Mouse (Mus musculus): ENCODE results near the gene Tnfrsf1a. TPM values are rescaled to one million over a fixed set of nuclear protein-coding genes. Genes with fewer than 3 reads are reported as not detected.
A peak's percentile ranks its signal among the peaks of the same experiment; 100 is the strongest.

Gene Tnfrsf1a
- polyA plus RNA-seq, 1 experiment from 2014 or later: 12.8 TPM

DNA sequence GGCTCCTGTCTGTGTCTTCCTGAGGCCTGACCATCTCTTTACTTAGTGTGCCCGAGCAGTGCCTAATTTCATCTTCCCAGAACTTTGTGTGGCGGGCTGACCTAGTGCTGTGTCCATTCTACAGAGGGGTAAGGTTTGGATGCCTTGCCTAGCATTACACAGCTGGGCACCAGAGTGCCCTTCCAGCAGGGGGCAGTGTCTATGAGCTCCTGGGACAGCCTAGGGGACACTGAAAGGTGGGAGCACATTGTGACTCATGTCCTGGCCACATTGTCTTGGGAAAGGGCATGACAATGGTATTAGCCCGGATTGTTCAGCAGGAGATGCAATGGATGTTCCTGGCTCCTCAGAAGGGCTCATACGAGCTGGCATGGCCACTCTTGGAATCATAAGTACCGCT is 20.9 kb upstream of the Tnfrsf1a start:
- Histone ChIP-seq H3K27me3 (no peaks in the 10 kb centered on the region), H3K4me1 (peaks cover 5% of the 10 kb centered on the region), H3K36me3 (ENCODE audit: poor library complexity, severe bottlenecking) (no peaks in the 10 kb centered on the region), H3K4me2 (no peak overlapping the region), H3K27ac (no peak overlapping the region), H3K4me3 (no peak overlapping the region), H3K9me3 (replicated peaks) (no peaks in the 10 kb centered on the region), H3K9ac (no peak overlapping the region)
- no peak for ATAC-seq
- 81% methylated on average over 5 of the region's 5 CpGs for WGBS

DNA sequence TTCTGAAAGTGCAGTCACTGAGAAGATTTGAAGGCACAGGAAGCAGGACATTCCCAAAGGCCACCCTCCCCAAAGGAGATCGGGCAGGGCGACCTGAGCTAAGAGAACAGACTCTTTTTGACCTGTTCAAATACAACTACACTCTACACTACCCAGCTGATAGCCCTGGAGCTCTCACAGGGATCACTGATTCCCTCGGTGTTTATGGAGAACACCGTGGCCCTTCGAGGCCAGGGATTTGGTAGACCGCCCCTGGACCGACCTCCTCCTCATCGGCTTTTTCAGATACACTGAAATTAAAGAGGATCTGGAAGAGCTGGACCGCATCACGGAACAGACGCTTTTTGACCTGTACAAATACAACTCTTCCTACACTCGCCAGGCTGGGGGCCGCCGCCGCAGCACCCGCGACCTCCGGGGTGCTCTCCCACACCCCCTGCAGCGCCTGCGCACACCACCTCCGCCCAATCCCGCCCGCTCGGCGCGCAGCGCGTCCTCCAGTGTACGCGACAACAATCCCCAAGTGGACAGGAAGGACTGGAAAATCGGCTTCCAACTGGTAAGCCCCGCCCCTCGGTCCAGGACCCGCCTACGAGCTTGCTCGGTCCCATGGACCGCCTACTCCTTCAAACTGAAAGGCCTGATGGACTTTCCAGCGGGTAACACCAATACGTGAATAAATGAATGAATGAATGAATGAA is 18.4 kb upstream of the Tnfrsf1a start:
- no peaks in the 10 kb centered on the region for H3K9me3 ChIP-seq (replicated peaks)
- WGBS: under 1% methylated on average over 39 of the region's 39 CpGs
- H3K4me2 ChIP-seq: peak overlapping the region; percentile 80
- peak overlapping the region; percentile 66 for H3K9ac ChIP-seq
- peak; percentile 93 for ATAC-seq
- no peaks in the 10 kb centered on the region for H3K36me3 ChIP-seq (ENCODE audit: poor library complexity, severe bottlenecking)
- no peak overlapping the region for H3K27ac ChIP-seq
- no peaks in the 10 kb centered on the region for H3K27me3 ChIP-seq
- H3K4me1 ChIP-seq: peaks cover 5% of the 10 kb centered on the region
- H3K4me3 ChIP-seq: peak overlapping the region; percentile 52

DNA sequence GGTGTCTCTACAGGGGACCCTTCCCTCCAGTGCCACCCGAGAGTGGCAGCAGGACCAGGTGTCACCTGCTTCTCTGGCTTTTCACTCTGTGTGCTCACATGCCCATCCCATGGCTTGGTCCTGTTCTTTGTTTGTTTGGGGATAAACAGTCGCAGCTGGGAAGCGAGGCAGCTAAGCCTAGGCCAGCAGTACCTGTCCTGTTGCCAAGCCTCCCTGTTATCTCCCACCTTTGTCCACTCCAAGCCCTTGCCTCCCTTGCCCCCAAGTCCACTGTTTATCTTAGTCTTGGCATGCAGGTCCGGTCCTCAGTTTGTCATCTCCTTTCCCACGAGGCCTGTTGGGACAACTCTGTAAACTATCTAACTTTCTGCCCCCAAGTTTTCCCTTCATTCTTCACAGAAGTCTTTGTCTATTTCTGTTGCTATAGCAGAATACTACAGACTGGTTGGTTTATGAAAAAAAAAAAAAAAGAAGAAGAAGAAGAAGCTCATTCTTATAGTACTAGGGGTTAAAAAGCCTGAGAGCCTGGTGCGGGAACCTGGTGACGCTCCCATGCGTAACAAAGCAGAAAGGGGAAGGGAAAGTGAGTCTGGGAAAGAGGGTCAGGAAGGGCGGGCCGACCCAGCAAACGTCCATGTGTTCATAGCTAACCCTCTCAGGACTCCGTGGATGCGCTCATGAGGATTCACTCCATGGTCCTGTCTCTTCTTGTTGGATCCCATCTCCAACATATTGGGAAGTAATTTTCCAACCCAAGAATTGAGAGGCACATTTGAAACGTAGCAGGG is 15.9 kb upstream of the Tnfrsf1a start:
- H3K4me3 ChIP-seq: no peak overlapping the region
- no peak overlapping the region for H3K9ac ChIP-seq
- WGBS: 77% methylated on average over 14 of the region's 14 CpGs
- H3K27me3 ChIP-seq: no peaks in the 10 kb centered on the region
- no peak overlapping the region for H3K27ac ChIP-seq
- no peak for ATAC-seq
- peaks cover 5% of the 10 kb centered on the region for H3K4me1 ChIP-seq
- H3K9me3 ChIP-seq (replicated peaks): no peaks in the 10 kb centered on the region
- H3K4me2 ChIP-seq: no peak overlapping the region
- H3K36me3 ChIP-seq (ENCODE audit: poor library complexity, severe bottlenecking): no peaks in the 10 kb centered on the region

DNA sequence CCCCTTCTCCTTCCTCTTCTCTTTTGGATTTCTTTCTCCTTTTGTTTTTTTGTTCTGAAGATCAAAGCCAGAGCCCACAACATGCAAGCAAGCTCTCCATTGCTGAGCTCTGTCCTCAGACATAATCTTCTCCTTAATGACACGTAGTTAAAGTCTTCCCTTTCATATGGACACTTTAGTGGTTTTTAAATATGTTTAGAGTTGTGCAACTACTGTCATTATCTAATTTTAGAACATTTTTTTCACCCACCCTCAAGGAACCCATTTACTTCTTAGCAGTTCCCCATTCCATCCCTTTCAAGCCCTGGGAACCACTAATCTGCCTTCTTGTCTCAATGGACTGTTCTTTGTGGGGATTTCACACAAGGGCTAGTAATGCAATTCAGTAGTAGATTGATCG is 14.8 kb upstream of the Tnfrsf1a start:
- H3K4me2 ChIP-seq: no peak overlapping the region
- no peak overlapping the region for H3K4me3 ChIP-seq
- WGBS: 37% methylated on average over 2 of the region's 2 CpGs
- no peak overlapping the region for H3K9ac ChIP-seq
- H3K36me3 ChIP-seq (ENCODE audit: poor library complexity, severe bottlenecking): no peaks in the 10 kb centered on the region
- peaks cover 5% of the 10 kb centered on the region for H3K4me1 ChIP-seq
- no peak overlapping the region for H3K27ac ChIP-seq
- no peaks in the 10 kb centered on the region for H3K9me3 ChIP-seq (replicated peaks)
- H3K27me3 ChIP-seq: no peaks in the 10 kb centered on the region
- ATAC-seq: no peak

- peaks cover 4% of the 10 kb centered on the region; the same call in 1 of the 2 replicates for H3K27me3 ChIP-seq
- no peaks in the 10 kb centered on the region for H3K36me3 ChIP-seq (ENCODE audit: poor library complexity, severe bottlenecking)
- WGBS: 78% methylated on average over 9 of the region's 9 CpGs
- H3K9me3 ChIP-seq (replicated peaks): no peaks in the 10 kb centered on the region
- H3K4me1 ChIP-seq: no peaks in the 10 kb centered on the region
- H3K9ac ChIP-seq: no peak overlapping the region
- no peak overlapping the region for H3K4me2 ChIP-seq
- H3K4me3 ChIP-seq: no peak overlapping the region
- no peak overlapping the region for H3K27ac ChIP-seq
- ATAC-seq: no peak
These were observed 10.1 kb upstream of the Tnfrsf1a start for GRCm38 (mm10) chr6:125338791-125339660.

GRCm38 (mm10) chr6:125340244-125340643 is 8.9 kb upstream of the Tnfrsf1a start:
- Histone ChIP-seq H3K9ac (no peak overlapping the region), H3K4me1 (no peaks in the 10 kb centered on the region), H3K4me3 (no peak overlapping the region), H3K9me3 (replicated peaks) (no peaks in the 10 kb centered on the region), H3K27ac (no peak overlapping the region; the same call in 1 of the 2 replicates), H3K36me3 (ENCODE audit: poor library complexity, severe bottlenecking) (no peaks in the 10 kb centered on the region), H3K27me3 (peaks cover 5% of the 10 kb centered on the region; the same call in 1 of the 2 replicates), H3K4me2 (no peak overlapping the region)
- no peak for ATAC-seq
- 72% methylated on average over 5 of the region's 5 CpGs for WGBS

DNA sequence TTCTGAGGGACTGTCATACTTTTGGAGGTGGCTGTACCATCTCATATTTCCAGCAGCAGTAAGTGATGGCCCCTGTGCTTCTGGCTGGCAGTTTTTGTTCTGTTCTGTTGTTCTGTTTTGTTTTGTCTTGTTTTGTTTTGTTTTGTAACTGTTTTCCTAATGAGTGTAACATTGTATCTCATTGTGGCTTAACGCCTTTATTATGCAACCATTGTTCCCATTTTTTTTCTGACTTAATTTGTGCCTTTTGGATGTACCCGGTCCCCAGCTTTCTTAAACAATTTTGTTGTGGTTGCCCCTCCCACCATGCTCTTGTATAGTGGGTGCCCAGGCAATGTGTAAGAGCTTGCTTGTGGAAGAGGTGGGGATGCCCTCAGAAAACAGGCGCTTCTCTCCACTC is 7.0 kb upstream of the Tnfrsf1a start:
- Histone ChIP-seq H3K4me1 (no peaks in the 10 kb centered on the region), H3K4me3 (no peak overlapping the region), H3K9ac (no peak overlapping the region), H3K9me3 (replicated peaks) (no peaks in the 10 kb centered on the region), H3K27me3 (peaks cover 5% of the 10 kb centered on the region; the same call in 1 of the 2 replicates), H3K4me2 (no peak overlapping the region), H3K36me3 (ENCODE audit: poor library complexity, severe bottlenecking) (no peaks in the 10 kb centered on the region), H3K27ac (no peak overlapping the region)
- WGBS: 54% methylated on average over 3 of the region's 3 CpGs
- ATAC-seq: no peak

- Histone ChIP-seq H3K27ac (no peak overlapping the region), H3K9me3 (replicated peaks) (no peaks in the 10 kb centered on the region), H3K36me3 (ENCODE audit: poor library complexity, severe bottlenecking) (no peaks in the 10 kb centered on the region), H3K4me1 (peaks cover 5% of the 10 kb centered on the region), H3K4me2 (no peak overlapping the region), H3K4me3 (no peak overlapping the region), H3K9ac (no peak overlapping the region), H3K27me3 (peaks cover 8% of the 10 kb centered on the region; the same call in 1 of the 2 replicates)
- WGBS: 41% methylated on average over 8 of the region's 8 CpGs
- ATAC-seq: no peak
These were observed 5.1 kb upstream of the Tnfrsf1a start for GRCm38 (mm10) chr6:125344084-125344483.

- peaks cover 12% of the 10 kb centered on the region for H3K4me1 ChIP-seq
- peaks cover 8% of the 10 kb centered on the region; the same call in 1 of the 2 replicates for H3K27me3 ChIP-seq
- 64% methylated on average over 4 of the region's 4 CpGs for WGBS
- no peak overlapping the region for H3K27ac ChIP-seq
- no peak overlapping the region for H3K4me2 ChIP-seq
- no peak overlapping the region for H3K9ac ChIP-seq
- no peaks in the 10 kb centered on the region for H3K36me3 ChIP-seq (ENCODE audit: poor library complexity, severe bottlenecking)
- no peak for ATAC-seq
- H3K4me3 ChIP-seq: no peak overlapping the region
- no peaks in the 10 kb centered on the region for H3K9me3 ChIP-seq (replicated peaks)
These were observed 4.3 kb upstream of the Tnfrsf1a start for GRCm38 (mm10) chr6:125344866-125345265.

DNA sequence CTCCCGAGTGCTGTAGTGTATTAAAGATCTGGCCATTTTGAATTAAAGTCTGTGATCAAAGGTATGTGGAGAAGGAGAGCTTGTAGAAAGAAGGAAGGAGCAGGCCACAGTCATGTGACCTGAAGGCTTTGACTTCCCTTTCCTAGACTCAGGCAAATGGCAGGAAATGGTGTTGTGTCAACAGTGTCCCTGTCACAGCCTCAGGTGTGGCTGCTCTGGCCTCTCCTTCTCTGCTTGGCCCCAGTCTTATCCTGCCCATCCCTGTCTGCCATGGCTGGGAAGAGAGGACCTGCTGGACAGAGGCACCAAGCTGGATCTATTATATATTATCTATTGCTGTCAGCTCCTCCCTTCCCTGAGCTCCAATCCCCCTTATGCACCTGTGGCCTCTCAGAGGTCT is 3.5 kb upstream of the Tnfrsf1a start:
- peaks cover 20% of the 10 kb centered on the region for H3K4me1 ChIP-seq
- no peak overlapping the region for H3K27ac ChIP-seq
- H3K9me3 ChIP-seq (replicated peaks): no peaks in the 10 kb centered on the region
- ATAC-seq: no peak
- 64% methylated on average over 1 of the region's 1 CpGs for WGBS
- no peak overlapping the region for H3K4me3 ChIP-seq
- H3K36me3 ChIP-seq (ENCODE audit: poor library complexity, severe bottlenecking): no peaks in the 10 kb centered on the region
- peaks cover 8% of the 10 kb centered on the region; the same call in 1 of the 2 replicates for H3K27me3 ChIP-seq
- no peak overlapping the region for H3K9ac ChIP-seq
- H3K4me2 ChIP-seq: no peak overlapping the region

- Histone ChIP-seq H3K27ac (no peak overlapping the region), H3K4me1 (peaks cover 24% of the 10 kb centered on the region), H3K4me3 (no peak overlapping the region), H3K27me3 (peaks cover 8% of the 10 kb centered on the region; the same call in 1 of the 2 replicates), H3K9me3 (replicated peaks) (no peaks in the 10 kb centered on the region), H3K36me3 (ENCODE audit: poor library complexity, severe bottlenecking) (no peaks in the 10 kb centered on the region), H3K4me2 (no peak overlapping the region), H3K9ac (no peak overlapping the region)
- 55% methylated on average over 2 of the region's 2 CpGs for WGBS
- no peak for ATAC-seq
These were observed 3.1 kb upstream of the Tnfrsf1a start for GRCm38 (mm10) chr6:125346029-125346428.

Measured in forebrain, embryonic 13.5 days (tissue).